Mouse (Mus musculus) 3134 (cell line): Measurements from ENCODE around the gene Krtap19-2.

ENCODE experiments used
- DNase-seq: peaks from one replicate; pipeline ENCODE4 v3.0.0-alpha.2; 2011; ENCODE audit warnings: low spot score; ENCODE audit not compliant: insufficient read length; ENCODE audit errors: extremely low read depth

The Krtap19-2 gene

DNA sequence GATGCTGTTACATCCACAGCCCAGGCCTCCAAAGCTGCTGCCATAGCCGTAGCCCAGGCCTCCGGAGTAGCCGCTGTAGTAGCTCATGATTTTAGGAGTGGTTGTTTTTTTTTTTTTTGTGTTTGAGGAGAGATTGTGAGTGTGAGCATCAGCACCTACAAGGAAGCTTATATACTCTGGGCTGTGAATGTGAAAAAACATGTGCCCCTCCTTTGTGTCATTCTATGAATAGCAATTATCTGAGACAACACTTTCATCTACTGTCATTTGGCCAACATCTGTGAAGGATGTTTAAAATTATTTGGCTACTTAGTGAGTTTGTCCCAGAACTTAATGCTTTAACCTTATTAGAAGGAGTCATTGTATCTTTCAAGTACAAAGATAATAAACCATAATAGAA is at the start of gene Krtap19-2:
Gene Krtap19-2 (minus strand): TSS at position 101 of the 400 bp plus-strand sequence.
- no peak for DNase-seq

DNA sequence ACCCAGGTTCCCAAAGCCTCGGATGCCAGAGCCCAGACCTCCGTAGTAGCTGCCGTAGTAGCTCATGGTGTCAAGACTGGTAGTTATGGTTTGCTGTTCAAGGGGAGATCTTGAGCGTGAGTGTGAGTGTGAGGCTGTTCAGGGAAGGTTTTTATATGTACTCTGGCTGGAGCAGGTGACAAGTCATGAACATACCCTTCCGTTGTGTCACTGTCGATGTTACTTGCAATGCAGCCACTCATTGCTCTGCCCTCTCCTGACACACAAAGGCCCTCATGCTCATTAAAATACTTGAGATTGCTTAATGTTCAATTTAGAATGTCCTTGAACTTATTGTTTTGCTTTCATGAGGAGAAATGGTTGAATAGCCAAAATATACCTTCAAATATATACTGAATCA is 22.3 kb upstream of the Krtap19-2 start, which contains the start of gene Krtap19-5:
Gene Krtap19-5 (minus strand): TSS at position 101 of the 400 bp plus-strand sequence.
- no peak for DNase-seq

DNA sequence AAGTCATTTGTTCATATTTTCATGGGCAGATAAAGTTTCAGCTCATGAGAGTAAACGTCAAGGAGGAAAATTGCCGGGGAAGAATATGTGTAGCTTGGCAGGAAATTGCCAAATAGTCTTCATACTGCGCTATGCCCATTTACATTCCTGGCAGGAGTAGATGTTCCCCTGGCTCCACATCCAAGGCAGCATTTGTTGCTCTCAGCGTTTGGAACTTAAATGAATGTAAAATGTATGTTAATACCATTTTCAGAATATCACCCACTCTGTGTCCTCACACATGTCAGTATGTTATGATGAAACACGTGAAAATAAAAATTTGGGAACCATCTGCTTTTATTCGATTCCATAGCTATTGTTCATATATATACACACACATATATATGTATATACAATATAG is 12.8 kb upstream of the Krtap19-2 start:
- DNase-seq = no peak

DNA sequence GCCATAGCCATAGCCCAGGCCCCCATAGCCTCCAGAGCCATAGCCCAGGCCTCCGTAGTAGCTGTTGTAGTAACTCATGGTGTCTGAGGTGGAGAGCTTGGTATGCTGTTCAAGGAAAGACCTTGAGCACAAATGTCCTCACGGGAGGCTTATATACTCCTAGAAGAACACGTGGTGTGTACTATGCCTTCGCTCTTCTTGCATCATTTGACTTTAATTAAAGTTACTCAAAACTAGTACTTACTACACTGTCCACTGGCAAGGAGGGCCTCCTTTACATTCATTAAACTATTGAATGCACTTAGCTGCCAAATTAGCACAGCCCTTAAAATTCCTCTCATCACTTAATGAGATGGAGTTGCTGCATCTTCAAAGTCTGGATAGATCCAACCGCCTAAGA is 10.9 kb upstream of the Krtap19-2 start, which contains the start of gene Krtap19-4:
Gene Krtap19-4 (minus strand): TSS at position 101 of the 400 bp plus-strand sequence.
- no peak for DNase-seq

DNA sequence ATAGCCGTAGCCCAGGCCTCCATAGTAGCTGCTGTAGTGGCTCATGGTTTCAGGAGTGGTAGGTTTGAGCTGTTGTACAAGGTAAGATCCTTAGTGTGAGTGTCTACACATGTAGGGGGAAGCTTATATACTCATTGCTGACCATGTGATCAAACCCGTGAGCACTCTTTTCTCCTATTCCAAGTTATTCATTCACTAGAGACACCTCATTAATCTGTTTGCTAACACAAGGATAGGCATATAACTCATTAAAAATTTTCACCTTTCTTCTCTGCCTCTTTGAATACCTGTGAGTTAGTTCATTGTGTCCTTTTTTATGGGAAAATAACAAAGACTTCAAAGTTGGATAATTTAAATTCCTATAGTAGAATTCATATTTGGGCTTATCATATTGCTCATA is 3.9 kb upstream of the Krtap19-2 start, which contains the start of gene Krtap19-3:
Gene Krtap19-3 (minus strand): TSS at position 101 of the 400 bp plus-strand sequence.
- no peak for DNase-seq

DNA sequence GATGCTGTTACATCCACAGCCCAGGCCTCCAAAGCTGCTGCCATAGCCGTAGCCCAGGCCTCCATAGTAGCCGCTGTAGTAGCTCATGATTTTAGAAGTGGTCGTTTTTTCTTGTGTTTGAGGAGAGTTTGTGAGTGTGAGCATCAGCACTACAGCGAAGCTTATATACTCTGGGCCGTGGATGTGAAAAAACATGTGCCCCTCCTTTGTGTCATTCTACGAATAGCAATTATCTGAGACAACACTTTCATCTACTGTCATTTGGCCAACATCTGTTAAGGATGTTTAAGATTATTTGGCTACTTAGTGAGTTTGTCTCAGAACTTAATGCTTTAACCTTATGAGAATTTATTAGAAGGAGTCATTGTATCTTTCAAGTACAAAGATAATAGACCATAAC is 4.8 kb downstream of the Krtap19-2 start, which contains the start of gene Krtap19-1:
Gene Krtap19-1 (minus strand): TSS at position 101 of the 400 bp plus-strand sequence.
- DNase-seq = no peak

DNA sequence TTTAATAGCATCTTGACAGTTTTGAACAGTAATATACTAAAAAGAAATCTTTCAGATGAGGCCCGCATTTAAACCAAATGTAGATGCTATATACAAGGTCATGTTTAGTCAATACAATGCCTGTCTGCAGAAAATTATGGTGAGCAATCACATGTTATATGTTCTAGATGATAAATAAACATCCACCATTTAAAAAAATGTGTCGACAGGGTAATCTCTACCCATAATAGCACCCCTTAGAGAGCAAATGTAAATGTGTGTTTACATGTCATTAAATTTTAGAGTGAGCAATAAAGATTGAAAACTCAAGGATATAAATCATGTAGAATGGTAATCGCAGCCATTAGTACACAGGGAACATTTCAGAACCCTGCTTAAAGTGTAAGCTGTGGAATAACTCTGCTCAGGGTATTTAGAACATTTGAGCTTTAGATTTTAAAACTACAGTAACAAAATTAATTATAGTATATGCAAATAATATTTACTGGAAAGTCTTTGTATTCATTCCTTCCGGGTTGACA is 9.1 kb downstream of the Krtap19-2 start:
- no peak for DNase-seq

DNA sequence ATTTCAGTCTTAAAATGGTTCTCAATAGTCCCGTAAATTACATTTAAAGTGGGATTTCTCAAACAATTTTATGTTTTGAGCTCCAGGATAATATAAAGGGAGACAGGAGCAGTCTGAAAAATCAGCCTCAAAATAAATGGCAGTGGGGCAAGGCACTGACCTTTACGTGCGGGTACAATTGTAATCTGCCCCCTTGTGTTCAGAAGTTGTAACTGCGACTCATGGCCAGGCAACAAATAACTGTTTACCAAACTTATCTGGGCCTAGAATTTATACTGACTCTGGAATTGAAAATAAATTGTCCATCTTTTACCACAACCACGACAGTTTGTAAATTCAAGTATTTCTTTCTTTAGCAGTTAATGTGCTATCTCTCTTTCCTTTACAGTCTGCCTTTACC is 22.6 kb downstream of the Krtap19-2 start:
- no peak for DNase-seq

DNA sequence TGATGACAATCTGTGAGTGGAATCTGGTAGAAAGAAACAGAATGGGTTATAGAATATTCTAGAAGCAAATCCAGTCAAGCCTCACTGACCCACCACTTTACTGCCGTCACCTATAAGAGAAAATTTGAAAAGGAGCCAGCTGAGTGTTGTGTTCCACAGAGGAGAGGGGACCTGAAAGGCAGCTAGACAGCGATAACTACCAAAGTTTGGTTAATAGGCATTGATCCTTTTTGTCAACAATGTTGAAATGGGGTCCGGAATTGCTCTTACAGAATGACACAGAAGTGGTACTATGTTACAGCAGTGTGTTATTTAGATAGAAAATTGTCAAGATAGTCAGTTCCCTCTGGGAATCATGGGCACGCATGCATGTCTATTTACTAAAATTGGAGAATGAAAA is 25.5 kb downstream of the Krtap19-2 start:
- no peak for DNase-seq

DNA sequence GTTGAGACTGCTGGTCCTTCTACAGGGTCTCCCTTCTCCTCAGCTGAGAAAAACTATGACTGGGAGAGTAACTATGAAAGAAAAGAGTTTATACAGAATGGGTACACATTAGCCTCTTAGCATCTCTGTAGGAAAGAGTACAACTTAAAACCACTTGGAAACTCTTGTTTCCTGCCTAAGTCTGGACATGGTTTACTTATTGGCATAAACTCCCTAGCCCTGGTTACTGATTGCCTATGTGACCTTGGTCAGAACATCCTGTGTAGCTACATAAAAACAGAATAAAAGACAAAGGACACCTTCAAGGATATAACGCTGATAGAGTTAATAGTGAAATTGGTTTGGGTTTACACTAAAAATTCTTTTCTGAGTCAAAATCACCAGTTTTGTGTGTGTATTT is 26.7 kb downstream of the Krtap19-2 start:
- no peak for DNase-seq

DNA sequence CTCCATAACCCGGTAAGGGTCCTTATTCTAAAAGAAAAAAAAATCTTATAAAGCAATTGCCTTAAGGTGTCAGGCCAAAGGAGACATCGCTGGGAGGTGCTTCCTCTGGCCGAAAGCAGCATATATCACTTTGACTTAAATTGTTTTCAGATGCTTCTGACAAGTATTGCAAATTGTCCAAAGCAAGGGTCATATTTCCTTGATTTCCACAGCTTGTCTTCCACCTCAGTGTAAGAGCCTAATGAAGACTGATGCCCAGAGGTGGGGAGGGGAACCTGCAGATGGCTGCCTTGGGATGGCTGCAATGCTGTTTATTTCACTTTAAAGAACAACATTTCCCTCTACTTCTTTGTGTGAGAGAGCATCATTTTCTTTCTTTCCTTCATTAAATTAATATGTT is 47.1 kb downstream of the Krtap19-2 start:
- no peak for DNase-seq

DNA sequence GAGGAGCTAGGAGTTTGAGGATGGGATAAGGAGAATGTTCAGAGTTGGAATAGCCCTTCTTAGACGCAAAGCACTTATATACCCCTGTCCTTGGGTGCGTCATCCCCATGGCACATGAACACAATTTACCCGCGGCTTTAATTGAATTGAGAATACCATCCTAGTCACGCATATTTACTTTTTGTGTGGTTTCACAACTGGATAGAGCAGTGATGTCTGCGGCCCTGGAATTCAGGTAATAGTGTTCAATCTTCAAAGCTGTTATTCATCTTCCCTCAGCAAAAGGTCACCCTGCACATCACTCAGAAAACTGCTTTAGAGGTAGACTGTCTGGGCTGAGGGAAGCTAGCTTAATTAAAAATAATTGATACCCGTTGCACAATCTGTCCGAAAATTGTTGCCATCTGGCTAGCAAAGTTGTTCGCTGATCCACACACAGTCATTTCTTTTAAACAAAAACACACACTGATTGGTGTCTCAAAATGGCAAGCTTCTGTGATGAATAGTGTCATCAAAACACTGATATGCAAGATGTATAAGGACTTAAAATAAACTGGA is 47.9 kb downstream of the Krtap19-2 start, which contains the start of gene Krtap14:
Gene Krtap14 (minus strand): TSS at position 51 of the 558 bp plus-strand sequence.
- no peak for DNase-seq

DNA sequence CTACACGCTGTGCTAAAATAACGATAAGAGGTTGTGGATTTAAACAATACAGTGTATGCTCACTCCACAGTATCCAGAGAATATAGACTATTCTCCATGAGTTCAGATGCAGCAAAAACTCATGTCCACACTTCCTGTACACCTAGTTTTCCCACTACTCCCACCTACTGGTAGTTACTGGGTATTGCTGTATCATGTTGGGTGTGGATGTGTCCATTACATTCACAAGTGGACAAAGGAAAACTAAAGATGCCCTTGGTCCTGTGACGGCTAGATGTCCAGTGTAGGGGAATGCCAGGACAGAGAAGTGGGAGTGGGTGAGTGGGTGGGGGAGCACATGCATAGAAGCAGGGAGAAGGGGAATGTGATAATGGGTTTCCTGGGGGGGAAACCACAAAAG is 50.3 kb downstream of the Krtap19-2 start:
- no peak for DNase-seq
